Mouse (Mus musculus): ENCODE results near the gene Ttyh1. TPM values are rescaled to one million over a fixed set of nuclear protein-coding genes. Genes with fewer than 3 reads are reported as not detected.

The Ttyh1 gene
- total RNA-seq (2021) (1 to 10 TPM; 1.5 to 3.4 TPM), polyA plus RNA-seq (2012; rRNA removed) (13.3 and 24.3 TPM in 2 replicates)
- long read RNA-seq, partial matches to known transcripts: 0 of 1 reads
- long read RNA-seq, other reads (novel, unspliced or antisense): 0 of 1 reads

DNA sequence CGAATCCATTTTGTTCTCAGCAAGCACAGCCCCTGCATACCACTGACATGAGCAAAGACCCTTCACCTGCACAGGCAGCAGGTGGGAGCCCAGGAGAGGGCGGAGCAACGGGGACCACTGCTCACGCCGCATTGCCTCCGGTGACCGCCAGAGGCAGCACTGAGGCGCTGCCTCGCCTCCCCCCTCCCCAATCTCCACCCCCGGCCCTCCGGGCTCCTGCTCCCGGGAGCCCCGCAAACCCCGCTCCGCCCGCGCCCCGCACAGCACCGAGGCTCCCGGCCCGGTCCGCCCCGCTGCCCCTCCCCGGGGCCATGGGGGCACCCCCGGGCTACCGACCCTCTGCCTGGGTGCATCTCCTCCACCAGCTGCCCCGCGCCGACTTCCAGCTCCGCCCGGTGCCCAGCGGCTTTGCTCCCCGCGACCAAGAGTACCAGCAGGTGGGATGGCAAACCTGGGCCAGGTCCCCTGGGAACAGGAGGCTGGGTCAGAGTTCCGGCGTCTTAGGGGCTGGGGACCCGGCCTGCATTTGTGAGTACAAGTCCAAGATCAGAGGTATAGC is at the start of gene Ttyh1:
TSS of gene Ttyh1 (plus strand) at position 65 of the 559 bp plus-strand sequence.
- no peak for DNase-seq

DNA sequence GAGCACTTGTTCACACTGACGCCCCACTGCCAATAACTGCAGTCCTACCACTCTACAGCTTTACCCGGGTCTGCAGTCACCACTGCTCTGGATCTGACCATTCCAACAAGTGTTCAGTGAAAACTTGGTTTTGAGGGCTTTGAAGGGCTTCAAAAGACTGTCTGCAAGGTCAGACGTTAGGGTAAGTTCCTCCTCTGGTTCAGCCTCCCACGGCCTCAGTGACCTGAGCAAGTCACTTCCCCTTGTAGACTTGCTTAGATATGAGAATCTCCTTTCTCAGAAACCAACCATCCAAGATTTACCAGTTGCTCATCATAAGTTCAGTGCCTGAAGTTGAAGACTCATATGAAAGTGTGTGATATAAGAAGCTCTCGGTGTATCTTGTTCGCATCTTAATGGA is 48.1 kb upstream of the Ttyh1 start:
- DNase-seq: no peak

DNA sequence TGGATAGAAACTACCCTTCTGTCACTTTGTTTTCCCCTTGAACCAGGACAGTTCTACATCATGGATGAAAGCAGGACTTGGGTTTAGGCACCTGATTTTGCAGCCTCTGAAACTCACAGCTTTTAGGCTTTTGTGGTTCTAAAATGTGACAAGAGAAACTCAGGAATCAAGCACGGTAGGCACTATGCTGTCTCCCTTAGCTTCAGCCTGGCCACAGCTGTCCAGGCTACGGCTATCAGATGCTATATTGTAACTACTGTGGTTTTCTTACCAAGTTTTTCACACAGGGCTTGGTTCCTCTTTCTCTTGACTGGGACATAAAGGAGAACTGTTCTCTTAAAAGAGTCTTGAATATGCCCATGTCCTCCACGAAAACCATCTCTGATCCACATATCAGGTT is 46.1 kb upstream of the Ttyh1 start:
- DNase-seq: no peak

DNA sequence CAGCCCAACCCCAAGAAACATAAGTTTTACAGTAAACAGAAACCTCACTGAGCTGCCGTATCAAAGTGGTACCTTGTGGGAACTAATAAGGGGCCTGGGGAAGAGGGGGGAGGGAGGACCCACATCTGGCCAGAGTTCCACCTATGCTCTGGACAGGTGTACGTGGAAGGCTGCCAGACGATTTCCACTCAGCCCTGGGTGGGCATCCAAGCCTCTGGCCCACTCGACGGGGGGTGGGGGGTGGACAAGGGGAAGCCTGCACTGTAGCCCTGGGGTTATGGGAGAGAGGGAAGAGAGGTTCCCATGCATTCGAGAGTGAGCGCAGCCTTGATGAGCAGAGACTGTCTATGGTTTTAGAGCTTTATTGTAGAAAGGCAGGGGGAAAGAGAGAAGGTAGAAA is 39.7 kb upstream of the Ttyh1 start:
- DNase-seq: no peak

DNA sequence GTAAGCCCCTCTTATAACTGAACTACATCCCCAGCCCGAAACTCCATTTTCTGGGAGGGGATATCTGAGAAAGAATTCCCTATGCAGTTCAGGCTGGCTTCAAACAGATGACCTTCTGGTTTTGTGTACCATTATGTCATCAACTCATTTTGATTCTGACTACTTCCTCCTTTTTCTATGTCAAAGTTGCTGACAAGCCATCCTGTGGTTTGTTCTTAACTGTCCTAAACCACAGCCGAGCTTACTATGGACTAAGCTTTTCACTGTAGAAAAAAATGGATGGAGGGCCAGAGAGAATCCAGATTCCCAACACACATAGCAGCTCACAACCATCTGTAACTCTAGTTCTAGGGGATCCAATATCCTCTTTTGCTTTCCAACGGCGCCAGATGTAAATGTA is 38.7 kb upstream of the Ttyh1 start:
- no peak for DNase-seq

DNA sequence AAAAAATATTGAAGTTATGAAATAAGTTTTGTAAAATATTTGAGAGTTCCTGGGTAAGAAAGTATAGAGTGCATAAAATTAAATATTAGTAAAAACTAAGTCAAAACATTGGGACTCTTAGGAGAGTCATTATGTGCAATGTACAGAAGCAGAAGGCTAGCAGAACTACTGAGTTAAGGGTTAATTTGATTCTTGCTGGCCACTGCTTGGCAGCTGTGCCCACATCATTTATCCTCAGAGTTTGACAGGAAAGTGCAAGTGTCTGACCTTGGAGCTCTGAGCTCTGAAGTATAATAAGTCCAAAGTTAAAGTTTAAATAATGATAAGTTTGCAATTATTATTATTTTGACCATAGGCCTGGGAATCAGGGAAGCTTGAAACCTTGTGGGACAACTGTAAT is 37.5 kb upstream of the Ttyh1 start:
- no peak for DNase-seq

DNA sequence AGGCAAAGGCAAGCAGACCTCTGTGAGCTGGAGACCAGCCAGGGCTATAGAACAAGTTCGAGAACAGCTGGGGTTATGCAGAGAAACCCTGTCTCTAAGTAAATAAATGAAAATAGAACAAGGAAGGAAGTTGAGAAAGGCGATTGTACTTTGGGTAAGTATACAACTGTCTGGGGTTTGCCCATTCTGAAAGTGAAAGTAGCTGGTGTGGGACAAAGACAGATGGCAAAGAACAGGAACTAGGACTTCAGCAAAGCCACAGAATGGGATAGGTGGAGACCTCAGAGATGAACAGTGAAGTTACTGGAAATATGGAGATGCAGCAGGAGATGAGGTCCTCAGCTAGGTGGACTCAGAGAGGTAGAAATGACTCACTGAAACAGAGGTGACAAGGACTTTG is 36.4 kb upstream of the Ttyh1 start:
- peak; percentile 13 for DNase-seq

DNA sequence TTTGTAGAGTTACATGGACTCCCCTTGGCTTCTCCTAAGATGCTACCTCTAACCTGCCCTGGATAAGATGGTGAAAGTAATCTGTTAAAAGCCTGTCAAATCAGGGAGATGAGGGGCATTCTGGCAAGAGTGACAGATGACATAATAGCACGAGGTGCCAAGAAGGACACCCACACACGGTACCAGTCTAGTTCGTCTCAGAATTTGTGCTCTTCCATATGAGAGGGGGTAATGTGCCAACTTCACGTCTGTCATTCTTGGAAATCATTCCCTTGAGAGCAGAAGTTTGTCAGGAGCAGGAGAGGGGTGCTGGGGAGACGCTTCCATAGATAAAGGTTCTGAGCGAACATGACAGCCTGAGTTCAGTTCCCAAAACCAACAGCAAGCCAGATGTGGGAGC is 35.0 kb upstream of the Ttyh1 start:
- no peak for DNase-seq

DNA sequence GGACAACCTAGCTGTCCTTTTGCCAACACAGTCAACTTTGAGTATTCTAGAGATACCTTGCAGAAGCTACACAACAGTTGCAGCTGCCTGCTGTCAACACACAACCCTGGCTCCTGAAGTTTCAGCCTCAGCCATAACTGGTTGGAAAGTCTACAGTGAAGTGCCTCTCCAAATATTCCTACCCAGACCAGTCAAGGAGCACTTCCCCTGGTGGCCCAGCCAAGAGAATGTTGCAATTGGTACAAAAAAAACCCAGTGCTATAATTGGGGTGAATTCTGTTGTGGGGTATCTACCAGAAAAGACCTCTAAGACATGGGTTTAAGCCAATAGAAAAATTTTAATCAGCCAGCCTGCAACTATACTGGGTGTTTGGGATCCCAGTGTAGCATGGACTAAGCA is 33.6 kb upstream of the Ttyh1 start:
- DNase-seq: no peak

DNA sequence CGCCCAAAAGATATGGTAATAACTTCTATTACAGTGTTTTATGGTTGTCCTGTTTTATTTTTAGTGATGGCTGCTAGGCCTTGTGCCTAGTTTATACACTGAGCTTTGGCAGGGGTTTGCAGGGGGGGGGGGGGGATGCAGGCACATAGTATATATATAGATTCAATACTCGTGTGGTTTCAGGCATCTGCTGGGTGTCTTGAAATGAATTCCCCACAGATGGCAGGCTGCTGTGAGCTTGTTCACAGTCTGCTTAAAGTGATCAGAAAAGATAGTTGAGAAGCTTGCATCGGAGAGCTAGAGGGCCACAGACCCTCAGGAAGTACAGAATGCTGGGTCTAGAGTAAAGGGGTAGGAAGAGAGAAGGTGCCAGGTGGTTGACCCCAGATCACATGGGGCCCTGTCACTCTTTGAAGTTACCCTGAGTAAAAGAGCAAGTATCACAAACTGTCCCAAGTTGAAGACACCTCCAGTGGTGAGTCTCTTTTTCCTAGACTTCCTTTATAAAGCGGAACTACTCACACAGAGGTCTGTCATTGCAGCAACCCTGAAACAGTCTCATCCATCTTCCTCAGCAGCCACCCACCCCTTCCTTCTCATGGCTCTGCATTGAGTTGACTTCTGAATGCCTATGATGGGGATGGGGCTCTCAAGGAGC is 31.8 kb upstream of the Ttyh1 start:
- DNase-seq: no peak

DNA sequence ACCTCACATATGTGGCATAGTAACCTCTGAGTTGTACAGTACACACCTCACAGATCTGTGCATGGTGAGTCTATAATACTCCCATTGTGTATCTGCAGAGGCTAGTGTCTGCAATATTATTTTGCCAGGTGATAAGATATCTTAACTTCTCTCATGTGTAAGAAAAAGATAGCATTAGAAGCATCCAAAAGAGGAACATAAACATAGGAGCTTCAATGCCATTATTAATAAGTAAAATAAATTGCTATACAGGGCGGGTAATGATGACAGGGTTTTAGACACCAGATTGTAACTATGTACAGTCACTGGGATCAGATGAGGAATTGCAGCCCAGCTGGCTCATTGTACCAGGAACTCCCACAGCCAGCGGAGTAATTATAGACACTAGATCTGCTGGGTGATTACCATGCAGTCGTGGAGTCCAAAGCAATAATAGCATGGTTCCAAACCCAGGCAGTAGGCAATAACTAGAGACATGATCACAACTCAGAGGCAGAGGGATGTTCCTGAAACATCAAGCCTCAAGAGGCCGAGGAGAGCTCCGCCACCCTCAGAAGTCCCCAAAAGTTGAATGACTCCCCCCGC is 31.2 kb upstream of the Ttyh1 start:
- DNase-seq: no peak

DNA sequence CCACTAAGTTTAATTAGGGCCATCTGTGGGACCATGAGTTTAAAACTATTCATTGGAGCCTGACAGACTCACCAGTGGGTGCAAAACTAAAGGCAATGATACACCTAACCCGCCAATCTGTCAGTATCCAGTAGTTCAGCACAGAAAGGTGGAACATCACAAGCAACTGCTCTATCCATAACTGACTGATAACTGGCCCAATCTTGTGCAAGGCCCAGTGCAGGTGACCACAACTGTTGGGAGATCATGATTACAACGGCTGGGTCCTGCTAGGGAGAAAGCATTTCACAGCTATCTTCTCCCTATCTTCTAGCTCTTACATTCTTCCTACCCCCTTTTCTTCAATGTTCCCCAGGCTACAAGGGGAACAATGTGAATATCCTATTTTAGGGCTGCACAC is 30.5 kb upstream of the Ttyh1 start:
- no peak for DNase-seq

DNA sequence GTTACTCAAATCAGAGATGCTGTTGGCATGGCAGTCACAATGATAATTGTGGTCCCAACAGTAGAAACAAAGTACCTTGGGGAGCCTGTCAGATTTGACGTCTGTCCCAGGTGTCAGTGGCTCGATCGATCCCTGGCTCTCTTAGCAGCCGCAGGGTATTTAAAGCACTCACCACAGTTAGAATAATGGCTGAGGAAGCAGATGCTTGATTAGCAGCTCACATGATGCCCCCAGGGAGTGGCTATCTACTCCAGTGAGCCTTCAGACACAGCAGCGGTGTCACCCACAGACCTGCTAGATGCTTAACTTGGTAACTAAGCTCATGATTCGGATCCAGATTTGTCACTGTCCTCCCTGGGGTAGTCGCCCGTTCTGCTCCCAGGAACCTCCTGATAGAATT is 28.0 kb upstream of the Ttyh1 start:
- no peak for DNase-seq

DNA sequence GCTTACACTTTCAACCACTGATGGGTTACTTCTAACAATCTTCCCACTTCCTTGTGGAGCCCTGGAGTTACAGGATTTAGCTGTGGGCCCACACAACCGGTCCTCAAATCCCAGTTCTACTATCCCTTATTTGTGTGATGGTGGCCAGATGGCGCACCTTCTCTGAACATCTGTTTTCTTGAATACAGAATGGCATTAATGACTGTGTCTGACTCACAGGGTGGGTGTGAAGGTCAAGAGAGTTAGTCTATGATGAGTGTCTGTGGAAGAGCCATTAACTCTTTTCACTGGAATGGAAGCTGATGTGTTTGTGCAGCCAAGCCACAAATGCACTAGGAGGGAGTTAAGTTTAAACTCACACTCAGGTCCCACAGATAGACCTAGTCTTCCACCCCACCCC is 20.9 kb upstream of the Ttyh1 start:
- no peak for DNase-seq

DNA sequence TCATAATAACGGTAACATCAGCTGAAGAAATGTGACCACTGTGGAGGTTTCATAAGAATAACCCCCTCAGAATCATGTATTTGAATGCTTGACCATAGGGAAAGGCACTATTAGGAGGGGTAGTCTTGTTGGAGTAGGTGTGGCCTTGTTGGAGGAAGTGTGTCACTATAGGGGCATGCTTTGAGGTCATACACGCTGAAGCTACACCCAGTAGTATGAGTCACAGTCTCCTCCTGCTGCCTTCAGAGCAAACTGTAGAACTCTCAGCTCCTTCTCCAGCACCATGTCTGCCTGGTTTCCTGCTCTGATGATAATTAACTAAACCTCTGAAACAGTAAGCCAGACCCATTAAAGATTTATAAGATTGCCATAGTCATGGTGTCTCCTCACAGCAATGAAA is 20.4 kb upstream of the Ttyh1 start:
- no peak for DNase-seq

DNA sequence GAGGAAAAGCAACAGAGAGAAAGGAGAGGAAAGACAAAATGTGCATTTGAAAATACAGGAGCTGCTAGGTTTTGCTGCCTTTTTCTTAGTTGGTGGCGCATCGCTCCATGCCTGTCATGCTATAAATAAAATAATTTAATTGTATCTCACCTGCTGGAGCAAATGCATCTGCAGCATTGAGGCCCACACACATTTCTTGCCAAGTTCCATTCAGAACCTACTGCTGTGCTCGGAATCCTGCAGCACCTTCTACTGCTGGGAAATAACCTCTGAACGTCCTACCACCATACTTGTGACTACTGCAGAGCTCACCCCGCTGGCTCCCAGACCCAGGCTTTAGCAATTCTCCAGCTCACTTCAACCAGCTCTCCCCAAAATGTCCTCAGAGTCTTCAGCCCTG is 18.1 kb upstream of the Ttyh1 start:
- DNase-seq: no peak

DNA sequence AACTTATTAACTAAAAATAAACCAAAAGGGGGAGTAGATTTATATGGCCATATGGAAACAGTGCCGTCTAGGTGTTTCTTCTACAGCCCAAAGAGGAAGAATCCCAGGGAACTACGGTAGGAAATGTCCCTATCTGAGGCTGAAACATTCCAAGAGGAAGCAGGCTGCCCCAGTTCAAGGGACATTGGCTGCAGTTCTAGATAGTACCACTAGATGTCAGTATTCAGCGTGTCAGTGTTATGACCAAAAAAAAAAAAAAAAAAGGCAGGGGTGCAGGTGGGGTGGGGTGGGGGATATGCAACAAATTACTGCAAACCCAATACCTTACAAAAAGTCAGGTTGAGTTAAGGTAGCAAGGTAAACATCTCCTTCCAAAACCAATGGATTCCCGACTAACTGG is 15.8 kb upstream of the Ttyh1 start:
- DNase-seq: no peak

DNA sequence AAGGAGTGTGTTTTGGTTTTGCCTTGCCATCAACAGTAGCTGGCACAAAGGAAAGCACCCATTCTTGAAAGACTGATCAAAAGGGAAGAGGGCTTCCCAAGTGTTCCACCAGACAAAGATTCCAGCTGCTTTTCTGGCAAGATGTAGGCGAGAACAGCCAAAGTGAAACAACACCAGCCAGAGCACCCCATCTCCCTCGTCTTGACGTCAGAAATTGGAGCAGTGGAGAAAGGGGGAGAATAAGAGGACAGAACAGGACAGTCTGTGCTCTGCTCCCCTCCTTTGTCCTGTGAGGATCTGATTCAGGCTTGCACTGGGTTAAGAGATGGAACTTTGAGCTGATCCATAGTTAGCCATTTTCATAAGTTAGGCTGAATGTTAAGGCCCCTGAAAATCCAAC is 7.4 kb upstream of the Ttyh1 start:
- DNase-seq: no peak

DNA sequence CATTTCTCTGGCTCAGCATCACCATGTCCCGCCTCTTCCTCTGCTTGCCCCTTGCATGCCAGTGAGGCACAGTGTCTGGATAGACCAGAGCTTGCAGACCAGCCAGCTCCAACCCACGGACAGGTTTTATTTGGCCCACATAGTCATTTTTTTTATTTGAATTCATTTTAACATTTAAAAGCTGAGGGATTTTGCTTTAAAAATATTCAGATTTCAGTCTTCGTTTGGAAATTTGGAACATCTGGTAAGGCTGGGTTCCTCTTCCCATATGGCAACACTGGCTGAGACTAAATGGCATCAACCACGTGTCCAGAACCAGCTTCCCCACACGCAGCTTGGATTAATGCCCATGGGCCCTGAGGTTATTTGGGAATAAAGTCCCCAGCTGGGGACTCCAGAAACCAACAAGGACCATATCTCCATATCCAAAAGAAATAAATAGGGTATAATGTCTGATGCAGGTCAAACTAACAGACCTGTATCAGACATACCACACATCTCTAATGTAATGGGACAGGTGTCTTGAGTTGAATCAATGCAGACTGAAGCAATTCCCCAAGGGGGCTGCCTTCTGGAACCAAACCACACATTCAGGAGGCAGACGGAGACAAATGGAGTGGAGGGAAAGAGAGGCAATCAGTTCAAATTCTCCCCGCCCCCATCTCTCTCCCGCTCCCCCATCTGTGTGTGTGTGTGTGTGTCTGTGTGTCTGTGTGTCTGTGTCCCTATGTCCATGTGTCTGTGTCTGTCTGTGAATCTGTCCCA is 2.0 kb upstream of the Ttyh1 start:
- DNase-seq: no peak

DNA sequence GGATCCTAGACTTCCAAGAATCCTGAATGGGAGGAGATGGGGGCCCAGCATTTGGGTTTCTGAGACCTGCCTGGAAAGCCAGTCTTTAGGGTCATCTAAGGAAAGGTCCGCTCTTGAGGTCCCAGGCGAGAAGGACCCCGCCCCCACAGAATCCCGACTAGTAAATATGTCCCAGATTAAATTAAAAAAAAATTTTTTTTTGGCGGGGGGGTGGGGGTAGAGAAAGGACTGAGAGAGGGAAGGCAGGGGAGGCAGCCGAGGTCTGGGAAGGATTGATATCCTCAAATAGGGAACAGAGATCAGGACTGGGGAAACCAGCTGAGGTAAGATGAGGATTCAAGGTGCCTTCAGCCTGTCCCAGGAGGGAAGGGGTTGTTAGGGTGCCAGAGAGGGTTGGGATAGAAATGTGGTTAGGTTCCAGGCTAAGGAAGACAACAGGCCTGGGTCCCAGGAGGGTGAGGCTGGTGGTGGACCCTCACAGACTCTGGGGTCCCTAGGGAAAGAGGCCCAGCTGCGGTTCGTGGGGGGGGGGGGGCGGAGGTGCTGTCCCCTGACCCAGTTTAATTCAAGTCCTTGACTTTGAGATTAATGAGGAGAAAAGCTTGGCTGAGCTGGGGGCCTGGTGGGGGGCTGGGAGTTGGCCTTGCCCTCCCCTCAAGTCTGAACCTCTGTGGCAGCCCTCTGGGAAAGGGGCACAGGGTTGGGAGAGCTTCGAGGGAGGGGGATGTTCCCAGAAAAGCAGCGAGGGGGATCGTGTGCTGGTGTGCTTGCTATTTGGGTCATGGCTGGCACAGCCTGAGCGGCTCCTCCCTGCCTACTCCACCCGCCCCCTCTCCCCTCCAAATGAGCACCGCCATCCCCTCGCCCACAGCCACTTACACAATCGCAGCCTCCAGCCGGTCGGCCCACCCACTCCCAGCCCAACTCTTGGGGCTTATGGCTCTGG is 1.0 kb downstream of the Ttyh1 start:
- no peak for DNase-seq

DNA sequence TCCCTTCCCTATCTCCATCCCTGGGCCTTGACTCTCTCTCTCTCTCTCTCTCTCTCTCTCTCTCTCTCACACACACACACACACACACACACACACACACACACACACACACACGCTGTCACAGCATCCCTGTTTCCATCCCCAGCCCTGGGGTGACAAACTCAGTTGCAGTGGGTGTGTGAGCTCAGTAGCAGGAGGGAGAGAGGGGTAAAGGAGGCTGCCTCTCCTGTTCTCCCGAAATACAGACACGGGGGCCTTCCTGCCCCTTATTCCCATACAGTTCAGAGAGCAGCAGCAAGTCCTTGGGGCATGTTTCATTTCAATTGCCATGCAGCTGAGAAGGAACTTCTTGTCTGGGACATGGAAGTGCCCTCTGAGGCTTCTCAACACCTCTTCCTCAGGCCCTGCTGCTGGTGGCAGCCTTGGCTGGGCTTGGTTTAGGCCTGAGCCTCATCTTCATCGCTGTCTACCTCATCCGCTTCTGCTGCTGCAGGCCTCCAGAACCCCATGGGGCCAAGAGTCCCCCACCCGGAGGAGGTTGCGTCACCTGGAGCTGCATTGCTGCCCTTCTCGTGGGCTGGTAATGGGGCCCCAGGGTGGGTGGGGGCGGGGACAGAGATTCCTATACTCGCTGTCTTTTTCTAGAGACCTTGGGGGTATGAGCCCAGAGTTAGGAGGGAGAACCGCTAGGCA is 3.0 kb downstream of the Ttyh1 start:
- DNase-seq: no peak

All from adrenal gland, adult 2 months (tissue).